Mouse (Mus musculus): ENCODE results near the gene Chrm1. TPM values are rescaled to one million over a fixed set of nuclear protein-coding genes. Genes with fewer than 3 reads are reported as not detected.

Chrm1 gene
- polyA plus RNA-seq, 2 experiments = 0.56 to 0.62 TPM

GRCm38 (mm10) chr19:8722021-8722420 lies 58.4 kb downstream of the Chrm1 start:
- Histone ChIP-seq H3K9ac (ENCODE audit: low read depth, low read length, severe bottlenecking) (peak overlapping the region; percentile 96), H3K36me3 (ENCODE audit: control insufficient read depth, insufficient read depth, low read length) (peaks cover 32% of the 10 kb centered on the region), H3K4me3 (replicated peaks; ENCODE audit: low read length) (peak overlapping the region; percentile 78), H3K27ac (replicated peaks; ENCODE audit: low read depth, low read length) (peak overlapping the region; percentile 92; the same call in 1 of the 2 replicates), H3K27me3 (ENCODE audit: control insufficient read depth, insufficient read depth, low read length) (no peaks in the 10 kb centered on the region), H3K9me3 (ENCODE audit: control insufficient read depth, low read length) (no peaks in the 10 kb centered on the region), H3K4me2 (replicated peaks; ENCODE audit: low read depth, low read length, severe bottlenecking) (peak overlapping the region; percentile 66), H3K4me1 (ENCODE audit: control insufficient read depth, insufficient read depth, low read length) (peaks cover 16% of the 10 kb centered on the region)
- ATAC-seq (ENCODE audit: low FRiP score, low read depth) (no peak), DNase-seq (ENCODE audit: low spot score) (no peak)
- TF ChIP-seq POLR2A (IDR thresholded peaks at IDR 0.05; ENCODE audit: borderline replicate concordance, extremely low read depth, insufficient read depth, insufficient read length) = no peak
- WGBS = 53% methylated on average over 4 of the region's 4 CpGs

- peak overlapping the region; percentile 78 for H3K4me3 ChIP-seq (replicated peaks; ENCODE audit: low read length)
- peaks cover 16% of the 10 kb centered on the region for H3K4me1 ChIP-seq (ENCODE audit: control insufficient read depth, insufficient read depth, low read length)
- peak overlapping the region; percentile 92 for H3K27ac ChIP-seq (replicated peaks; ENCODE audit: low read depth, low read length)
- TF ChIP-seq POLR2A (IDR thresholded peaks at IDR 0.05; ENCODE audit: borderline replicate concordance, extremely low read depth, insufficient read depth, insufficient read length) = no peak
- peaks cover 33% of the 10 kb centered on the region for H3K36me3 ChIP-seq (ENCODE audit: control insufficient read depth, insufficient read depth, low read length)
- H3K9ac ChIP-seq (ENCODE audit: low read depth, low read length, severe bottlenecking) = peak overlapping the region; percentile 96
- peak overlapping the region; percentile 66 for H3K4me2 ChIP-seq (replicated peaks; ENCODE audit: low read depth, low read length, severe bottlenecking)
- ATAC-seq (ENCODE audit: low FRiP score, low read depth) = no peak
- no peak for DNase-seq (ENCODE audit: low spot score)
- 2% methylated on average over 5 of the region's 5 CpGs for WGBS
- no peaks in the 10 kb centered on the region for H3K27me3 ChIP-seq (ENCODE audit: control insufficient read depth, insufficient read depth, low read length)
- no peaks in the 10 kb centered on the region for H3K9me3 ChIP-seq (ENCODE audit: control insufficient read depth, low read length)
Measured at GRCm38 (mm10) chr19:8722559-8722906, 58.9 kb downstream of the Chrm1 start.

DNA sequence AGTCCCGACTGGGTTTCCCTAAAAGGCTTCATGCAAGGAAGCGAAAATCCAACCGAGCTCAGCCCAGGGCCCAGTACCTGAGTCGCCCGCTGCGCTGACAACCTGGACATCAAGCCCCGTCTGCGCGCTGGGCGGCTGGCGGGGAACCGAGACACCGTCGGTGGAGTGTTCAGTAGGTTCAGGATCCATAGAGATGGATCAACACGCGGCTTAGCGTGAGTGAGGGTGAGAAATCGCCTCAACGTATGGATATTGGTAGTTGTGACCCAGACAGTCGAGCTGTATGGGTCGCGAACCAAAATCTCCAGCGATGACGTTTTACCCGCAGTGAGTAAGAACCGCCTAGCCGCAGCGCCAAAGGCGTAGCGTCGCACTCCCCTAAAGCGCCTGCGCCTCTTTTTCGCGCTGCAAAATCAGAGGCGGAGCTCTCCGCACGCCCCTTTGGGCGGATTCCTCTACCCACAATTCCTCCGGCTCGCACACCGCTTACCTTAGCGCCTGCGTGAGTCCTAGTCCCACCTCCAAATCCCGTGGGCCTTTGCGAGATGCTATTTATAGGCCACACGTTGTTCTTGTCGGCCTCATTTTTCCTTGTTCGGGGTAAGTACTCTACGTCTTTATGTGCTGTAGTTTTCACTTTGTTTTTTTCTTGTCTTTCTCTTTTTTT lies 59.5 kb downstream of the Chrm1 start, which contains the start of gene Slc3a2:
Gene Slc3a2, minus strand, starts transcription at position 463 of the 667 bp plus-strand sequence.
- H3K27ac ChIP-seq (replicated peaks; ENCODE audit: low read depth, low read length) = peak within 1 kb of the TSS; percentile 92
- no peaks in the 10 kb centered on the region for H3K9me3 ChIP-seq (ENCODE audit: control insufficient read depth, low read length)
- DNase-seq (ENCODE audit: low spot score) (peak; percentile 99), ATAC-seq (ENCODE audit: low FRiP score, low read depth) (peak; percentile 95)
- H3K36me3 ChIP-seq (ENCODE audit: control insufficient read depth, insufficient read depth, low read length) = peaks cover 33% of the 10 kb centered on the region
- peak within 1 kb of the TSS; percentile 78 for H3K4me3 ChIP-seq (replicated peaks; ENCODE audit: low read length)
- TF ChIP-seq POLR2A (IDR thresholded peaks at IDR 0.05; ENCODE audit: borderline replicate concordance, extremely low read depth, insufficient read depth, insufficient read length) = peak; percentile 98; the same call in 1 of the 2 replicates
- H3K9ac ChIP-seq (ENCODE audit: low read depth, low read length, severe bottlenecking) = peak within 1 kb of the TSS; percentile 96
- no peaks in the 10 kb centered on the region for H3K27me3 ChIP-seq (ENCODE audit: control insufficient read depth, insufficient read depth, low read length)
- H3K4me2 ChIP-seq (replicated peaks; ENCODE audit: low read depth, low read length, severe bottlenecking) = peak within 1 kb of the TSS; percentile 86
- under 1% methylated on average over 50 of the region's 50 CpGs for WGBS
- peaks cover 16% of the 10 kb centered on the region for H3K4me1 ChIP-seq (ENCODE audit: control insufficient read depth, insufficient read depth, low read length)

DNA sequence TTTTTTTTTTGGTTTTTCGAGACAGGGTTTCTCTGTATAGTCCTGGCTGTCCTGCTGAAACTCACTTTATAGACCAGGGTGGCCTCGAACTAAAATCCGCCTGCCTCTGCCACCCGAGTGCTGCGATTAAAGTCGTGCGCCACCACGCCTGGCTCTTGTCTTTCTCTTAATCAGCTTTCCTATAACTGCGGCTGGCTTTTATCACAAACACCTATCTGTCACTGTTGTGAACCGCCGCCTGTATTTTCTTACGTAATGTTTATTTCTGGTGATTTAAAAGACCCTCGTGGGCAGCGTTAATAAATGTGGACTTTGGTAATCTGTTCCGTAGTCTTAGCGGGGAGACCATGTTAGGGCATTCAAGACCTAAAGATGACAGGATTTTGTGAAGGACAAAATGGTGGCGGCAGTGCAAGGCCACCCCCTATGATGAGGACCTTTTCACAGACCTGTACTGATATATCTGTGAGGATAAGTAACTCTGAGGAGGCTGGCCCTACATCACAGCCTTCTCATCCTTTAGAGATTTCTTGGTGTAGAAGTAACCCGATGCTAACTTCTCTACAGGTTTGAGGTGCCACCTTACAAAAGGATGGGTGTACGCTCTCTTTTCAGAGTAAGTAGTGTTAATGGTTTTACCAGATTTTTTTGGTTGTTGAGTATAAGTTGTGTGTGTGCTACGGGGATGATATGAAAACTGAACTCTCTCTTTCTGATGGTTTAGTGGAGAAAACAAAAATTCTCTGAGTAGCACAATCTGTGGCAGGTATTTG lies 60.2 kb downstream of the Chrm1 start:
- TF ChIP-seq POLR2A (IDR thresholded peaks at IDR 0.05; ENCODE audit: borderline replicate concordance, extremely low read depth, insufficient read depth, insufficient read length) = no peak
- no peak for DNase-seq (ENCODE audit: low spot score)
- peak overlapping the region; percentile 86 for H3K4me2 ChIP-seq (replicated peaks; ENCODE audit: low read depth, low read length, severe bottlenecking)

GRCm38 (mm10) chr19:8724392-8724791 lies 60.8 kb downstream of the Chrm1 start:
- WGBS = 3% methylated on average over 2 of the region's 2 CpGs
- Histone ChIP-seq H3K9me3 (ENCODE audit: control insufficient read depth, low read length) (no peaks in the 10 kb centered on the region), H3K4me1 (ENCODE audit: control insufficient read depth, insufficient read depth, low read length) (peaks cover 16% of the 10 kb centered on the region), H3K27me3 (ENCODE audit: control insufficient read depth, insufficient read depth, low read length) (no peaks in the 10 kb centered on the region), H3K4me2 (replicated peaks; ENCODE audit: low read depth, low read length, severe bottlenecking) (peak overlapping the region; percentile 86), H3K4me3 (replicated peaks; ENCODE audit: low read length) (peak overlapping the region; percentile 78), H3K27ac (replicated peaks; ENCODE audit: low read depth, low read length) (peak overlapping the region; percentile 89), H3K36me3 (ENCODE audit: control insufficient read depth, insufficient read depth, low read length) (peaks cover 33% of the 10 kb centered on the region), H3K9ac (ENCODE audit: low read depth, low read length, severe bottlenecking) (peak overlapping the region; percentile 96)
- ATAC-seq (ENCODE audit: low FRiP score, low read depth) = no peak
- no peak for TF ChIP-seq POLR2A (IDR thresholded peaks at IDR 0.05; ENCODE audit: borderline replicate concordance, extremely low read depth, insufficient read depth, insufficient read length)
- DNase-seq (ENCODE audit: low spot score) = no peak

More for the DNA sequence above, 60.2 kb downstream of the Chrm1 start:
- no peaks in the 10 kb centered on the region for H3K27me3 ChIP-seq (ENCODE audit: control insufficient read depth, insufficient read depth, low read length)
- peaks cover 33% of the 10 kb centered on the region for H3K36me3 ChIP-seq (ENCODE audit: control insufficient read depth, insufficient read depth, low read length)
- no peak for ATAC-seq (ENCODE audit: low FRiP score, low read depth)
- H3K27ac ChIP-seq (replicated peaks; ENCODE audit: low read depth, low read length) = peak overlapping the region; percentile 89
- H3K4me1 ChIP-seq (ENCODE audit: control insufficient read depth, insufficient read depth, low read length) = peaks cover 16% of the 10 kb centered on the region
- WGBS = under 1% methylated on average over 20 of the region's 20 CpGs
- no peaks in the 10 kb centered on the region for H3K9me3 ChIP-seq (ENCODE audit: control insufficient read depth, low read length)
- H3K9ac ChIP-seq (ENCODE audit: low read depth, low read length, severe bottlenecking) = peak overlapping the region; percentile 96
- peak overlapping the region; percentile 78 for H3K4me3 ChIP-seq (replicated peaks; ENCODE audit: low read length)
